Mouse (Mus musculus): ENCODE results near the gene Gkn3.

Gene Gkn3

GRCm38 (mm10) chr6:87354441-87354840 lies 34.3 kb downstream of the Gkn3 start:
- DNase-seq (ENCODE audit: low spot score) = no peak

- no peak for DNase-seq (ENCODE audit: low spot score)
These were observed 37.9 kb downstream of the Gkn3 start, which contains the start of gene Gkn1 for GRCm38 (mm10) chr6:87350829-87351228. Gene Gkn1 (minus strand): TSS chr6:87350942.

- DNase-seq (ENCODE audit: low spot score) = no peak
These were observed 52.8 kb downstream of the Gkn3 start for GRCm38 (mm10) chr6:87335935-87336295.

- peak; percentile 65 for DNase-seq (ENCODE audit: low spot score)
These were observed 53.4 kb downstream of the Gkn3 start, which contains the start of gene Antxr1 for GRCm38 (mm10) chr6:87335091-87335934. Gene Antxr1 (minus strand): TSS chr6:87335821.

GRCm38 (mm10) chr6:87334361-87335090 lies 54.2 kb downstream of the Gkn3 start:
- peak; percentile 72 for DNase-seq (ENCODE audit: low spot score)

All from MN1 (cell line).